Mouse (Mus musculus): ENCODE measurements around the gene Lpcat3.
"Not testable (repeated sequence)": the region's sequence is repeated elsewhere in the genome, so short reads cannot be mapped to it uniquely, and the experiment has no call there.

DNA sequence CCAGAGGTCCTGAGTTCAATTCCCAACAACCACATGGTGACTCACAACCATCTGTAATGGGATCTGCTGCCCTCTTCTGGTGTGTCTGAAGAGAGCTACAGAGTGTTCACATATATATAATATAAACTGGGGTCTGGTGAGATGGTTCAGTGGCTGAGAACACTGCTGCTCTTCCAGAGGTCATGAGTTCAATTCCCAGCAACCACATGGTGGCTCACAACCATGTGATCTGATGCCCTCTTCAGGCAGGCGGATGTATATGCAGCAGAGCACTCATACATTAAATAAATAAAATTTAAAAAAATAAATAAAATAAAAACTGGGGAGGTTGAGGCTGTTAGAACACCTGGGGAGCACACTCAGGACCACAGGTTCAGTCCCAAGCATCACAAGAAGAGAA lies 23.8 kb downstream of the Lpcat3 start:
- TF ChIP-seq CTCF (conservative IDR thresholded peaks at IDR 0.05; ENCODE audit: low read length): peak; percentile 42
- not testable (repeated sequence) for TF ChIP-seq NANOG (IDR thresholded peaks at IDR 0.05; ENCODE audit: borderline replicate concordance, low read length)

Data from E14TG2a.4 (cell line).